Mouse (Mus musculus): ENCODE data around the gene Cnr2. TPM values are rescaled to one million over a fixed set of nuclear protein-coding genes. Genes with fewer than 3 reads are reported as not detected.

Gene Cnr2
- 15.4 TPM for polyA plus RNA-seq (2017; shearing (Covaris generic))

DNA sequence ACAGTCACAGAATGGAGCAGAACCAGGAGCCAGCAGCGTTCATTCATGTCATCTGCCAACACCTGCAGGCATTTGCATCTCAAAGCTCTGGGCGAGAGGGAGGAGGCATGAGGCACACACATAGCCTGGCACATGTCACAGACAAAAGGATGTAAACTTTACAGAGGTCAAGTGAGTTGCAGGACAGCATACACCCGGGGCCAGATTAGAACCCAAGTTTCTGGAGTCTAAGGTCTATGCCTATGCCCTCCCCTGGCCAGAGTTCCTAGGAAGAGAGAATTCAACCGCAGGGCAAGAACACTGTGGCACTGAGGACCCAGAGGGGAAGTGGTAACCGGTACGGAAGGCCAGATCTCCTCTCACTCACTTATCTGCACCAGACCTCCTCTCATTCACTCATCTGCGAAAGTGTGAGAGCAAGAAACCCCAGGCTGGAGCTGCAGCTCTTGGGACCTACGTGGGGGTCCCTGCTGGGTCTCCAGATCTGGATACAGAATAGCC is at the start of gene Cnr2:
Cnr2 (plus strand) TSS at position 324 of the 501 bp plus-strand sequence.

GRCm38 (mm10) chr4:135855536-135856222 is 39.5 kb upstream of the Cnr2 start, which contains the start of gene Srsf10:
TSS of gene Srsf10 (plus strand) at chr4:135855747.

DNA sequence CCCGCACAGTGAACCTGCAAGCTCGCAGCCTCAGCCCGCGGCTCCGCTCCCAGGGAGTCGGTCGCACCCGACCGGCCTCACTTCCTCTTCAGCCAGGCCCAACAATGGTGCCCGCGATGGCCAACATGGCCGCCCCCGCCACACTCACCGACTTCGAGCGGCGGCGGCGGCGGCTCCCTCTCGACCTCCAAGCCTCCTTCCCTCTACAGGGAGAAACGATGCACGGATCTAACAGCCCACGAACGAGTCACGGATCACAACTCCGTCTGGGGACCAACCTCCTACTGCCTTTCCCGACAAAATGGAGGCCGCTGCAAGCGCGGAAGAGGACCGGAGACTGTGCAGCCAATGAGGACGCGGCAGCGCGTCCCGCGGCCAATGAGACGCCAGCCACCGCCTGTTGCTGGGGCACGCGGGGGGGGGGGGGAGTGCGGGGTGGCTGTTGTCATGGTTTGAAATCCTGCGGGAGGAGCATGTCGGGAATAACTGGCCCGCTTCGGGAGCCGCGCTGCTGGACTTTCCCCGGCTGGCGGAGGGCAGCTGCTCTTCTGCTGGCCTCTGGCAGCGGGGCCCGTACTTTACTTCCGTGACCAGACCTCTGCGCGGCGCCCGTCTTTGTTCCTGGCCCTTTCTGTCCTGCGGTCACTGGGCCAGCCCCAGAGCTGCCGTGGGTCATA is 21.5 kb upstream of the Cnr2 start, which contains the start of gene Pnrc2:
Pnrc2 (minus strand) TSS at position 325 of the 677 bp plus-strand sequence.

GRCm38 (mm10) chr4:135920304-135921241 is 25.4 kb downstream of the Cnr2 start, which contains the start of gene Fuca1:
TSS of gene Fuca1 (plus strand) at chr4:135920735.

GRCm38 (mm10) chr4:135946278-135946658 is 51.1 kb downstream of the Cnr2 start, which contains the start of gene Hmgcl:
TSS of gene Hmgcl (plus strand) at chr4:135946448.

GRCm38 (mm10) chr4:135963457-135964193 is 68.4 kb downstream of the Cnr2 start, which contains the start of gene Gale:
TSS of gene Gale (plus strand) at chr4:135963727.

Other genes with a start within 250 kb of the Cnr2 start
- not detected for gene Ifnlr1, start 209.1 kb upstream of the Cnr2 start, polyA plus RNA-seq (2017; shearing (Covaris generic))
- not detected for gene Il22ra1, start 167.2 kb upstream of the Cnr2 start, polyA plus RNA-seq (2017; shearing (Covaris generic))
- not detected for gene Myom3, start 135.7 kb upstream of the Cnr2 start, polyA plus RNA-seq (2017; shearing (Covaris generic))
- 158 TPM for gene Srsf10, start 39.6 kb upstream of the Cnr2 start, polyA plus RNA-seq (2017; shearing (Covaris generic))
- 195 TPM for gene Pnrc2, start 21.5 kb upstream of the Cnr2 start, polyA plus RNA-seq (2017; shearing (Covaris generic))
- gene Fuca1, start 25.3 kb downstream of the Cnr2 start, polyA plus RNA-seq (2017; shearing (Covaris generic)) = 88.7 TPM
- 70.9 TPM for gene Hmgcl, start 51.1 kb downstream of the Cnr2 start, polyA plus RNA-seq (2017; shearing (Covaris generic))
- gene Gale, start 68.3 kb downstream of the Cnr2 start, polyA plus RNA-seq (2017; shearing (Covaris generic)) = 21.5 TPM
- 308 TPM for gene Lypla2, start 77.2 kb downstream of the Cnr2 start, polyA plus RNA-seq (2017; shearing (Covaris generic))
- gene Pithd1, start 91.9 kb downstream of the Cnr2 start, polyA plus RNA-seq (2017; shearing (Covaris generic)) = 77.8 TPM
- 50.7 TPM for gene Eloa, start 126.4 kb downstream of the Cnr2 start, polyA plus RNA-seq (2017; shearing (Covaris generic))
- gene Rpl11, start 158.0 kb downstream of the Cnr2 start, polyA plus RNA-seq (2017; shearing (Covaris generic)) = 326 TPM
- 281 TPM for gene Id3, start 248.1 kb downstream of the Cnr2 start, polyA plus RNA-seq (2017; shearing (Covaris generic))